Mouse (Mus musculus): ENCODE data around the gene Plpp6. TPM values are rescaled to one million over a fixed set of nuclear protein-coding genes. Genes with fewer than 3 reads are reported as not detected.

The Plpp6 gene
- total RNA-seq, 1 experiment = 2.0 TPM

DNA sequence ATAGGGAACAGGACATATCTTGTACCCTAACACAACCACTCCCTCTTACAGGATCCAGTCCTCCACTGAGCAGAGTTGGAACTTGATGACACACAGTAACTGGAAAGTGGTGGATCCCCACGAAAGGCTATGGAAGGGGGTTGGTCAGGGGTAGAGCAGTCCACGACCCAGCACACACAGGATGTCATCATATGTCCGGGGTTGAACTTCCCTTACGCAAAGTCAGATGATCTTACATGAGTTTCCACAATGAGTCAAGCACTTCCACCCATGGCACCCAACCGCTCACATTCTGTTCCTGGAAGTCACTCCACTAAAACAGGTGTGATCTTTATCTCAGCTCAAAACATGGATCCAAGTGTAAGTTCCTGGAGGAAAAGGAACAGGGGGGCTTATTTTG lies 45.9 kb upstream of the Plpp6 start:
- TF ChIP-seq ZC3H11A (IDR thresholded peaks at IDR 0.05; ENCODE audit: borderline replicate concordance, low read depth, low read length) (no peak), CHD2 (IDR thresholded peaks at IDR 0.05; ENCODE audit: low read depth, low read length) (no peak), HCFC1 (IDR thresholded peaks at IDR 0.05; ENCODE audit: borderline replicate concordance, insufficient read depth, low read length) (no peak), ZNF384 (IDR thresholded peaks at IDR 0.05; ENCODE audit: low read depth, low read length) (no peak), MAFK (IDR thresholded peaks at IDR 0.05; ENCODE audit: insufficient read depth, low read depth, low read length) (no peak)
- Histone ChIP-seq H3K4me1 (ENCODE audit: control insufficient read depth in 2 of 2, insufficient read depth in 2 of 2, low read length in 2 of 2, poor library complexity in 1 of 2) (0 out of 4 replicates have a peak, but pooled peaks cover 0 to 2% of the 10 kb centered on the region in 2 experiments), H3K4me3 (ENCODE audit: insufficient read depth in 1 of 2, low read depth in 1 of 2, low read length in 2 of 2, poor library complexity in 1 of 2, severe bottlenecking in 1 of 2) (no peak overlapping the region), H3K9me3 (ENCODE audit: control insufficient read depth, insufficient read depth, low read depth, low read length) (no peaks in the 10 kb centered on the region), H3K9ac (ENCODE audit: insufficient read depth, low read depth, low read length, poor library complexity, severe bottlenecking) (no peak overlapping the region), H3K36me3 (ENCODE audit: control insufficient read depth, insufficient read depth, low read length, poor library complexity, severe bottlenecking) (no peaks in the 10 kb centered on the region), H3K27ac (ENCODE audit: insufficient read depth, low read depth, low read length, poor library complexity, severe bottlenecking) (no peak overlapping the region)
- in situ Hi-C loops (cut with MboI; ENCODE audit: low sequenced_read_pairs in 2 of 2, unreplicated experiment in 2 of 2) = no loop called here
- no peak for DNase-seq (ENCODE audit: low read depth, low spot score)

DNA sequence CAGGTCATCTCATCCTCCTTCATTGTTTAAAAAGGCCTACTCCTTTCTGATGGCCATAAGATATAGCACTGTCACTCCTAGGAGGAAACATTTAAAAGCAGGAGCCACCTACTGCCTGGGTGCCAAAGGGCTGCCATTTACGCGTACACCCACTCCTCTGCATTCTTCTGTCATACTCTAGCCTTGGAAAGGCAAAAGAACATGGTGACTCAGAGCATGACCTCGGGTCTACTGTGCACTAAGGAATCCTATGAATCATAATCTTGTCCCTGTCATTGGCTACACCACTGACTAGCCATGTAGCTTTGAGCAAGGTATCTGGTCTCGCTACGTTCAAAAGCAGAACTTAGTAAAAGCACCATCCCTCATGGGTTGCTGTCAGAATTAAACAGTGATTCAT lies 37.4 kb upstream of the Plpp6 start:
- in situ Hi-C loops (cut with MboI; ENCODE audit: low sequenced_read_pairs in 2 of 2, unreplicated experiment in 2 of 2) = no loop called here
- H3K27ac ChIP-seq (ENCODE audit: insufficient read depth, low read depth, low read length, poor library complexity, severe bottlenecking) = no peak overlapping the region

DNA sequence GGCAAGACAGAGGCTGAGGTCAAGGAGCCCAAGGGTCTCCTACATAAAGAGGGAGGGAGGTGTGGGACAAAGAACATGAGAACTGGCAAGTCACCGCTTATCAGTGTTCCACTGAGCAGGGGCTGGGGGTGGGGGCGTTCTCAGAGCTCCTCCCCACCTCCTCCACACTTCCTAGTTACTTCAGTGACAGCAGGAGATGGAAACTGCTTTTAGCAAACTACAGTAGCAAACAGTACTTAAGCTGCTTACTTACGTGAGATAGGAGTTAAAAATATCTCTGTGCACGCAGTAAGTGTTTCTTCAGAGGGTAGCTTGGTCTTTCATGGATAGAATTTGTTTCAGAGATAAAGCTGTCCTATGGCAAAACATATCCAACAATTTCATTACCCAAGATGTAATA lies 36.4 kb upstream of the Plpp6 start:
- Histone ChIP-seq H3K27ac (ENCODE audit: insufficient read depth, low read depth, low read length, poor library complexity, severe bottlenecking) (no peak overlapping the region), H3K9ac (ENCODE audit: insufficient read depth, low read depth, low read length, poor library complexity, severe bottlenecking) (no peak overlapping the region), H3K36me3 (ENCODE audit: control insufficient read depth, insufficient read depth, low read length, poor library complexity, severe bottlenecking) (no peaks in the 10 kb centered on the region), H3K9me3 (ENCODE audit: control insufficient read depth, insufficient read depth, low read depth, low read length) (no peaks in the 10 kb centered on the region), H3K4me1 (ENCODE audit: control insufficient read depth in 2 of 2, insufficient read depth in 2 of 2, low read length in 2 of 2, poor library complexity in 1 of 2) (0 out of 4 replicates have a peak, but pooled peaks cover 0 to 2% of the 10 kb centered on the region in 2 experiments), H3K4me3 (ENCODE audit: insufficient read depth in 1 of 2, low read depth in 1 of 2, low read length in 2 of 2, poor library complexity in 1 of 2, severe bottlenecking in 1 of 2) (no peak overlapping the region)
- TF ChIP-seq CHD2 (IDR thresholded peaks at IDR 0.05; ENCODE audit: low read depth, low read length) (no peak), ZC3H11A (IDR thresholded peaks at IDR 0.05; ENCODE audit: borderline replicate concordance, low read depth, low read length) (no peak), MAFK (IDR thresholded peaks at IDR 0.05; ENCODE audit: insufficient read depth, low read depth, low read length) (no peak), ZNF384 (IDR thresholded peaks at IDR 0.05; ENCODE audit: low read depth, low read length) (no peak), HCFC1 (IDR thresholded peaks at IDR 0.05; ENCODE audit: borderline replicate concordance, insufficient read depth, low read length) (no peak)
- no peak for DNase-seq (ENCODE audit: low read depth, low spot score)
- in situ Hi-C loops (cut with MboI; ENCODE audit: low sequenced_read_pairs in 2 of 2, unreplicated experiment in 2 of 2) = no loop called here

More for the DNA sequence above, 37.4 kb upstream of the Plpp6 start:
- Histone ChIP-seq H3K9me3 (ENCODE audit: control insufficient read depth, insufficient read depth, low read depth, low read length) (no peaks in the 10 kb centered on the region), H3K36me3 (ENCODE audit: control insufficient read depth, insufficient read depth, low read length, poor library complexity, severe bottlenecking) (no peaks in the 10 kb centered on the region), H3K4me3 (ENCODE audit: insufficient read depth in 1 of 2, low read depth in 1 of 2, low read length in 2 of 2, poor library complexity in 1 of 2, severe bottlenecking in 1 of 2) (no peak overlapping the region), H3K4me1 (ENCODE audit: control insufficient read depth in 2 of 2, insufficient read depth in 2 of 2, low read length in 2 of 2, poor library complexity in 1 of 2) (0 out of 4 replicates have a peak, but pooled peaks cover 0 to 2% of the 10 kb centered on the region in 2 experiments), H3K9ac (ENCODE audit: insufficient read depth, low read depth, low read length, poor library complexity, severe bottlenecking) (no peak overlapping the region)
- no peak for DNase-seq (ENCODE audit: low read depth, low spot score)
- TF ChIP-seq ZC3H11A (IDR thresholded peaks at IDR 0.05; ENCODE audit: borderline replicate concordance, low read depth, low read length) = no peak
- no peak for TF ChIP-seq CHD2 (IDR thresholded peaks at IDR 0.05; ENCODE audit: low read depth, low read length)
- no peak for TF ChIP-seq MAFK (IDR thresholded peaks at IDR 0.05; ENCODE audit: insufficient read depth, low read depth, low read length)
- TF ChIP-seq HCFC1 (IDR thresholded peaks at IDR 0.05; ENCODE audit: borderline replicate concordance, insufficient read depth, low read length) = no peak
- no peak for TF ChIP-seq ZNF384 (IDR thresholded peaks at IDR 0.05; ENCODE audit: low read depth, low read length)

DNA sequence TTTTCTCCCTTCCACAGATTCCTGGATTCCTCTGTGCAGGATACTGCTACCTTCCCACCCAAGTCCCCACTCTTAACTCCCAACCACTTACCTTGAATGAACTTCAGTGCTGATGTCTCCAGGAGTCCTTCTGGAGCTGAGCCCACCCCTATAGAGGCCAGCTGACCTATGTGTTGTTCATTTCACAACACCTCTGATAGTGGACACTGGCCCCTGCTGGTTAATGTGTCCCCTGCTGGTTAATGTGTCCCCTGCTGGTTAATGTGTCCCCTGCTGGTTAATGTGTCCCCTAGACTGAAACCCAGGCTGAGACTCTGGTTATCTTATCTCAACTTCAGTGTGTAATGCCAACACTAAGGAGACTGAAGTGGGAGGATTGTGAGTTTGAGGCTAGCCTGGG lies 34.7 kb upstream of the Plpp6 start:
- DNase-seq (ENCODE audit: low read depth, low spot score) = no peak
- H3K4me3 ChIP-seq (ENCODE audit: insufficient read depth in 1 of 2, low read depth in 1 of 2, low read length in 2 of 2, poor library complexity in 1 of 2, severe bottlenecking in 1 of 2) = no peak overlapping the region
- no peak overlapping the region for H3K27ac ChIP-seq (ENCODE audit: insufficient read depth, low read depth, low read length, poor library complexity, severe bottlenecking)
- no peak overlapping the region for H3K9ac ChIP-seq (ENCODE audit: insufficient read depth, low read depth, low read length, poor library complexity, severe bottlenecking)
- no peaks in the 10 kb centered on the region for H3K4me1 ChIP-seq (ENCODE audit: control insufficient read depth in 2 of 2, insufficient read depth in 2 of 2, low read length in 2 of 2, poor library complexity in 1 of 2)
- no peaks in the 10 kb centered on the region for H3K36me3 ChIP-seq (ENCODE audit: control insufficient read depth, insufficient read depth, low read length, poor library complexity, severe bottlenecking)
- in situ Hi-C loops (cut with MboI; ENCODE audit: low sequenced_read_pairs in 2 of 2, unreplicated experiment in 2 of 2) = no loop called here
- no peaks in the 10 kb centered on the region for H3K9me3 ChIP-seq (ENCODE audit: control insufficient read depth, insufficient read depth, low read depth, low read length)
- no peak for TF ChIP-seq HCFC1 (IDR thresholded peaks at IDR 0.05; ENCODE audit: borderline replicate concordance, insufficient read depth, low read length)
- TF ChIP-seq MAFK (IDR thresholded peaks at IDR 0.05; ENCODE audit: insufficient read depth, low read depth, low read length) = no peak

DNA sequence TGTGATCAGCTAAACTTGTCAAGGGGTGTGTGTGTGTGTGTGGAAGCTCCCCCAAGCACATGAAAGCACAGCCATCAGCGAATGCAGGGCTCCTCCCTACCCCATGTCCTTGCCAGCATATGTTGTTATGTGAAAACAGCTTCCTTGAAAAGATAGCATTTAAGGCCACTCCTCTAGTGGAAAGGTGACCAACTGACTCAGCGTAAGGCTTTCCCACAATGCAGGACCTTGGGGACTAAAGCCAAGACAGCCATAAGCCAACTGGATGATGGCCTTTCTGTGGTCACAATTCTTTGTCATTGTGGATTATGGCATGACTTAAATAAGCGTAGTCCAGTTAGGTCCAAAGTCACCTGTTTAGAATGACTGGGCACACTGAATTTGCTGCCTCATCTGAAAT lies 28.9 kb upstream of the Plpp6 start:
- Histone ChIP-seq H3K4me1 (ENCODE audit: control insufficient read depth in 2 of 2, insufficient read depth in 2 of 2, low read length in 2 of 2, poor library complexity in 1 of 2) (no peaks in the 10 kb centered on the region), H3K4me3 (ENCODE audit: insufficient read depth in 1 of 2, low read depth in 1 of 2, low read length in 2 of 2, poor library complexity in 1 of 2, severe bottlenecking in 1 of 2) (no peak overlapping the region), H3K36me3 (ENCODE audit: control insufficient read depth, insufficient read depth, low read length, poor library complexity, severe bottlenecking) (no peaks in the 10 kb centered on the region), H3K9ac (ENCODE audit: insufficient read depth, low read depth, low read length, poor library complexity, severe bottlenecking) (no peak overlapping the region), H3K9me3 (ENCODE audit: control insufficient read depth, insufficient read depth, low read depth, low read length) (no peaks in the 10 kb centered on the region), H3K27ac (ENCODE audit: insufficient read depth, low read depth, low read length, poor library complexity, severe bottlenecking) (no peak overlapping the region)
- TF ChIP-seq ZC3H11A (IDR thresholded peaks at IDR 0.05; ENCODE audit: borderline replicate concordance, low read depth, low read length) = no peak
- TF ChIP-seq HCFC1 (IDR thresholded peaks at IDR 0.05; ENCODE audit: borderline replicate concordance, insufficient read depth, low read length) = no peak
- no peak for TF ChIP-seq MAFK (IDR thresholded peaks at IDR 0.05; ENCODE audit: insufficient read depth, low read depth, low read length)
- TF ChIP-seq ZNF384 (IDR thresholded peaks at IDR 0.05; ENCODE audit: low read depth, low read length) = no peak
- TF ChIP-seq CHD2 (IDR thresholded peaks at IDR 0.05; ENCODE audit: low read depth, low read length) = no peak
- DNase-seq (ENCODE audit: low read depth, low spot score) = no peak
- in situ Hi-C loops (cut with MboI; ENCODE audit: low sequenced_read_pairs in 2 of 2, unreplicated experiment in 2 of 2) = no loop called here

Data from ES-E14 (cell line).